Mouse (Mus musculus) neural tube, postnatal 0 days (tissue): Measurements from ENCODE around the gene Gm9803. TPM values are rescaled to one million over a fixed set of nuclear protein-coding genes. Genes with fewer than 3 reads are reported as not detected.

Source experiments
- polyA plus RNA-seq: library from polyadenylated mRNA; unstranded; fragments of >200 nt; fragmentation: Nextera tagmentation; extraction: Ambion mirVana; gene quantifications from 2 replicates; pipeline ENCODE4 v1.2.1, GENCODE M21; 2015

The Gm9803 gene
- 22.9 and 36.2 TPM in 2 replicates for polyA plus RNA-seq

DNA sequence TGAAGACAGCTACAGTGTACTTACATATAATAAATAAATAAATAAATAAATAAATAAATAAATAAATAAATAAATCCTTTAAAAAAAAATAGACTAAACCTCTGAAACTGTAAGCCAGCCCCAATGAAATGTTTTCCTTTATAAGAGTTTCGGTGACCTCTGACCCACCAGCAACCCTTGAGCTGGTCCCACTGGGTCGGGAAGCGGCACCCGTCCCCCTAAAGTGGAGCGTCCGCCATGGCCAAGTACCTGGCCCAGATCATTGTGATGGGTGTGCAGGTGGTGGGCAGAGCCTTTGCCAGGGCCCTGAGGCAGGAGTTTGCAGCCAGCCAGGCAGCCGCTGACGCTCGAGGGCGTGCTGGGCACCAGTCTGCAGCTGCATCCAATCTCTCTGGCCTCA lies at the start of gene Gm9803:
Gene Gm9803, plus strand, starts transcription at position 154 of the 400 bp plus-strand sequence.

DNA sequence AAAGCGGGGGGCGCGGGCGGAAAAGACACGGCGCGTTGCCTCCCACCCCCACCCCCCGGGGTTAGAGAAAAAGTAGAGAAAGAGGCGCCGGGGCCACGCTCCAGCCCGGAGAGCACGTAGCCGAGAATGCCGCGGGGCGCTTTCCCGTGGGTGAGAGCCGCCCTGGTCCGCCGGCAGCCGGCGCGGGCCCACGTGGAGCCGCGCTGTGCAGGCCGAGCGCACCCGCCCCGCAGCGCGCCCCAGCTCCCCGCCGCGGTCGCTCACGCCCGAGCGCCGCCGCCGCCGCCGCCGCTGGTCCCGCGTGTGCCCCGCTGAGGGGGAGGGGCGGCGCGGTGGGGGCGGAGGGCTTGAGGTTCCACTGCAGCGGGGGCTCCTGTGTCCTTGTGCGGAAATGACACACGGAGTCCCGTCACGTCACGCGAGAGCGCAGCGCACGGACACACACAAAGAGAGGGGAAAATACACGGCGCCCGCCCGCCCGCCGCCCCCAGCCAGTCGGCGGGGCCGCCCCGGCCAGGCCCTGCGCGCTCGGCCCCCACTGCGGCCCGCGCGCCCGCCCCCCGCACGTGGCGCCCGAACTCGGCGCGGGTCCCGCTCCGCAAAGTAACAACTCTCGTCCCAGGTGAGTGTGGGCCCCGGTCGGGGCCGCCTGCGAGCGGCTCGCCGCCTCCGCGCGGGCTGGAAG lies 45.0 kb upstream of the Gm9803 start, which contains the start of gene Bend3:
Gene Bend3, plus strand, starts transcription at position 81 of the 685 bp plus-strand sequence.

DNA sequence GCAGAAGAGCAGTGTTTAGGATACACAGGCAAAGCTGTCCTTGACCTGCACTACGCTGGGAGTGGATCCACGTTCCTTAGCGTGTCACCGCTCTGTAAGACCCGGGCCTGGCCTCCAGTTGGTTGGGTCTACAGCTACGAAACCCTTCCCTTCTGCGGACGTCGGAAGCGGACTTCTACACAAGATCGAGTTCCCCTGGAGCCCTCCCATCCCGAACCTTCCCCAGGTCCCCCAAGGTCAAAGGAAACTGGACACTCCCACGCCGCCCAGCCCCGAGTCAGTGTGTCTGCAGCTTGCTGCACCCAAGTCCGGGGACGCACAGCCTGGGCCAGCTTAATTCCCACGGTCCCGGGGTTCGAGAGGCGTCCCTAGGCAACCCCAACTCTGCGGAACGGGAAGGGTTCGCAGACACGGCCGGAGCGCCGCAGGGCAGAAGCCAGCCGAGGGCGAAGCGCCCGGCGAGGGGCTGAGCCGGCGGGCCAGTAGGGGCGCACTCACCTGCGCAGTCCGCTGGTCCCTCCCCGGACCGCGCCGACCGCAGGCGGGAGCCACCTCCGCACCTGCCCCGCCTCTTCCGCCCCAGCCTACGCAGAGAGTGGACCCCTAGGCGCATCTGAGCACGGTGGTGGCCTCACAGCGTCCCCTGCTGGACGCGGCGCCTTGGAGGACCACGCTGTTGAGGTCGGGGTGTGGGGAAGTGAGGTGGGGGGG lies 16.7 kb downstream of the Gm9803 start, which contains the start of gene 1700021F05Rik:
Gene 1700021F05Rik, minus strand, starts transcription at position 553 of the 711 bp plus-strand sequence.

Other genes starting within 250 kb of the Gm9803 start
- gene Bend3, start 45.3 kb upstream of the Gm9803 start, polyA plus RNA-seq = 1.2 and 2.0 TPM in 2 replicates
- 70.4 and 75.1 TPM in 2 replicates for gene 1700021F05Rik, start 16.9 kb downstream of the Gm9803 start, polyA plus RNA-seq
- 273 and 307 TPM in 2 replicates for gene Cd24a, start 54.2 kb downstream of the Gm9803 start, polyA plus RNA-seq